Mouse (Mus musculus) frontal cortex, postnatal 25 days (tissue): ENCODE data around the gene Col23a1.
A peak's percentile ranks its signal among the peaks of the same experiment; 100 is the strongest.

Experiments
- DNase-seq, 2 experiments: peaks; one replicate each; pipeline ENCODE4 v3.0.0; 2022; ENCODE audit warnings: low spot score in 2 of 2

Col23a1 gene

DNA sequence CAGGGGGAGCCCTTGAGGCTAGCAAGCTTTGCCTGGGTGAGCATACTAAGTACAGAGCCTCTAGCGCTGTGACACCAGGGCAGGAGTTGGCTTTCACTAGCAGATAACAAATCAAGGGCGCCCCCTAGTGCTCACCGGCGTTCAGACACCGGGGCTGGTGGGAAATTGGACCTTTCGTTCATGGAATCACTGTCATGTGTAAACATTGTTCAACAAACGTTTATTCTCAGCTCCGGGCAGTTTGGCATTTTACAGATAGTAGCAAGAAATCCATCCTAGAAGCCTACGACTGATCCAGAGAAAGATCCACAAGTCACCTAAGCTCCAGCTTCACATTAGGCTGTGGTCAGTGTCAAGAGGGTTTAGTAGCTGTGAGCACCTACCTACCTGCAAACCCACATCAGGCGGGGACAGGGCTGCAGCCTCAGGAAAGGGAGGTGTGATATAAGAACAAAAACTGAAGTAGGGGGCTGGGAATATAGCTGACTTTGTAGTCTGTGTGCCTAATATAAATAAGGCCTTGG lies 250.1 kb downstream of the Col23a1 start:
- DNase-seq, result peak; percentile 96 to 97

DNA sequence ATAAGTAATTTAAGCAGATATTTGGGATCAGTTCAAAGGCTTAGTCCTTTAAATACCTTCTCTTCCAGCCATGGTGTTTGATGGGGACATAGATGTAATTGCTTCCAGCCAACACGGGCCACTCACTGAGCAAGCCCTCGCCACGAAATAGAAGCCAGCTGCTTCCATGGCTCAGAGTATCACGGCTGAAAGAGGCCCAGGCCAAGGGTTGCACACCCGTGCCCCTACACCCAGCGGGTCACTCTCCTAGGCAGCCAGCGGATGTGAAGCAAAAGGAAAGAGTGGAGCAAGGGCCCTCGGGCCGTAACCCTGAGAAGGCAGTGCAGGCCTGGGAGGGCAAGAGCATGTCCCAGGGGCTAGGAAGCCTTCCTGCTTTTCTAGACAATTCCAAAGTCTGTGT lies 252.7 kb downstream of the Col23a1 start:
- no peak for DNase-seq

DNA sequence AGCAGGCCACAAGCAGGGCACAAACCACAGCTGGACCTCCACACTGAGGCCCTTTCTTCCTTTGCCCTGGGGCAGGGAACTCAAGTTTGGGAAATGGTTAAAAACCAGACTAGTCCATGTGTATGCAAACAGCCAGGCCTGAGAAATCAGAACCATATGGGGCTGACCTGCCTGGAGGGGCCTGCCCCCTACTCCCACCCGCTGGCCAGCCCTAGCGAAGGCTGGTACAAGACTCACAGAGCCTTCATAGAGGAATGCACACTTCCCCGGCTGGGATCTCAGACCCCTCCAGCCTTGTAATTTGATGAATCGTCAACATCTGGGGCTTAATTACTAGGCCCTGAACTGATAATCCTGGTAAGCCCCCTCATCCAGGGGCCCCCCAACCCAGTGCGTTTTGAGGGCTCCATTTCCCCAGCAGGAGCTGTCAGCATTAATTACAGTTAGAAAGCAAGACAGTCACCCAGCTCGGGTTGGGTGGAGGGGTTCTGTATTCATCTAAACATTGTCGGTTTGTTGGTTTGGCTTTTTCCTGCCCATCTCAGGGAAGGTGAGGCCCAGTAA lies 253.8 kb downstream of the Col23a1 start:
- DNase-seq, result no peak

DNA sequence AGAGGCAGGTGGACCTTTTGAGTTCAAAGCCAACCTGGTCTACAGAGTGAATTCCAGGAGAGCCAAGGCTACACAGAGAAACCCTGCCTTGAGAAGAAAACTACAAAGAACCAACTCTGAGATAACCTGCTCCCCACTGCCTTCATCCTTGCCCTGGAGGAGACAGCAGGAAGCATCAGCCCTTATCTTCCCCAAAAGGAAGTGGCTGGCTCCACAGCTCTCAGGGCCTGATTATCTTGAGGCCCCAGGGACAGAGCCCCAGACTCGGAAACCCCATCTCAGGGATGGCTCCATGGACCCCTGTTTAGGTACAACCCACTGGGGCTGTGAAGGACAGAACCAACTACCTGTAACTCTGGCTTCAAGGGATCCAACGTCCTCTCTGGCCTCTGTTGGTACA lies 254.7 kb downstream of the Col23a1 start:
- no peak for DNase-seq

DNA sequence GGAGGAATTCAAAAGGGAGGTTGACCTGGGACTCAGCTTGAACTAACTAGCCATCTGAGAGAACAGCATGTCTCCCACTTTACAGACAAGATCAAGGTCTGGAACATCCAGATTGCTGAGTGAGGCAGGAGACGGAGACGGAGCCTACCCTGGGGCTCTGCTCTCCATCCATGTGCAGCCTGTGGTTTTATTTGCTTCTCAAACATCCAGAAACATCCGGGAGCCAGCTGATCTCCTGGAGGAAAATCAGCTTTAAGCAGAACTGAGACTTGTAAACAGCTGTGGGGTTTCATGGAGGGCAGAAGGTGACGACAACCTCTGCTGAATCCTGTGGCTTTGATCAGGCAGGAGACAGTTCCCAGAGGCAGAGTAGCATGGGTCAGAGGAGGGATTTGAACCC lies 256.1 kb downstream of the Col23a1 start:
- DNase-seq, result no peak

DNA sequence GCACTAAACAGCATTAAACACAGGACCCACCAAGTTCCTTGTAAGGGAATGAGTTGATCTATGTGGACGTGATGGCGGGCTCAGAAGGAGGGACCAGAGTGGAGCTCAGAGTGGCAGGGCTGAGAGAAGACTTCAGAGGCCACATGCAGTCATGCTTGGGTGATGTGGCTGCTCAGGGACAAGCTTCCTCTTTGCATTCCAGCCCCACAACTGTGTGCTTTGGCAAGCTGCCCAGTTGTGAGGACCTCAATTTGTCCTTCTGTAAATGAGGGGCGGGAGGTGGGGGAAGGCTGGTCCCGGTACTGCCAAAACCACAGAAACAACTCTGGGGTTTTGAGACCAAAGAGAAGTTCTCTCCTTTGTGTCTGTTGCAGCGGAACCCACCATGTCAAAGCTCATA lies 261.5 kb downstream of the Col23a1 start:
- no peak for DNase-seq

DNA sequence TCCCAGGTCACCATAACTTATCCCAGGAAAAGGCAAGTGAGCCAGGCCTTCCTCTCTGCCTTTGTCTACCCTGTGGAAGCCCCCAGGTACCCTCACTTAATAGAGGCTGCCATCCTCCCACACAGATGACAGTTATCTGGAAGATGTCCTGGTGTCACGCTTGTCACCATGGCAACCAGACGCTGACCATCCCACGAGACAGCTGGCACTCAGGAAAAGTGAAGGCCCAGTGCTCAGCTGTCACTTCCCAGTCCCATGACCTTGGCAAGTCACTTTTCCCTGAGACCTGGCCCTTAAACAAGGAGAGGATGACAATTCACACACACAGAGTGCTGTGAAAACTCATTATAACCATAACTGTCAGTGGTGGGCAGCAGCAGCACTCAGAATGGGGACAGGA lies 262.4 kb downstream of the Col23a1 start:
- no peak for DNase-seq

DNA sequence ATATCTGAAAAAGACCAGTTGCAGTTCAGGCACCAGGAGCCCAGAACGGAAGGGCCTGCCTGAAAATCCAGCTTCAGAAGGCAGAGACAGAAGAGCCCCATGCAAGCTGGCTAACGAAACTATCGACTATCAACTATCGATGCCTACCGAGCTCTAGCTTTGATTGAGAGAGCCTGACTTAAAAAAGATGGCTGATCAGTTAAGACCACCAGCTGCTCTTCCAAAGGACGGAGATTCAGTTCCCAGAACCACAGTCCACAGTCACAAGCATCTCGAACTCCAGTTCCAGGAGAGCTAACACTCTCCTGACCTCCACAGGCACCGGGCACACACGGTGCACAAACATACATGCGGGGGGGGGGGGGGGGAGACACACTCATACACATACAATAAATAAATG lies 264.9 kb downstream of the Col23a1 start:
- no peak for DNase-seq

DNA sequence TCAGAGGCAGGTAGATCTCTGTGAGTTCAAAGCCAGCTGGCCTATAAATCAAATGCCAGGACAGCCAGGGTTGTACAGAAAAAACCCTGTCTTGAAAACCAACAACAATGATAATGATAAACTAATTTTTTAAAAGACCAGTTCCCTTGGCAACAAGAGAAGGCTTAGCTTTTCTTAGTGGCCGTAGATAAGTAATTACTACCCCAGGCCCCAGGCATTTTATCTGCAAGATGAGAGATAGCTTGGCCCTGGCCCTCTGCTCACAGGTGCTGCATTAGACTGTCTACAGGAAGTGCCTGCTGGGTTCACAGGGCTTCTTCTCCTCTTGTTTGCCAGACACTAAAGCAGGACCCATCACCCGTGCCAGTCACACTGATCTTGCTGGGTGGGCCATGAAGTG lies 265.3 kb downstream of the Col23a1 start:
- DNase-seq, result no peak

DNA sequence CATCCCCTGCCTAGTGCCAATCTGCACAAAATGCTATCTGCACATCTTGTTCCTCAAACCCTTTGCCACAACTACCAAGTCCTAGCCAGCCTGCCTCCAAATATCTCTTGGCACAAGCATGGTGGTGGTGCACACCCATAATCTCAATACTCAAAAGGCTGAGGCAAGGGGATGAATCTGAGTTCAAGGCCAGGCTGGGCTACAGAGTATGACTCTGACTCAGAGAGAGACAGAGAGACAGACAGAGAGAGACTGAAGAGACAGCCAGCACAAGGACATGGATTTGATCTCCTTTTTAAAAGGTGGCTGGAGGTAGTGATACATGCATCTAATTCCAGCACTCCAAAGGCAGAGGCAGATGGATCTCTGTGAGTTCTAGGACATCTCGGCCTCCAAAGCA lies 273.6 kb downstream of the Col23a1 start:
- DNase-seq, result no peak

DNA sequence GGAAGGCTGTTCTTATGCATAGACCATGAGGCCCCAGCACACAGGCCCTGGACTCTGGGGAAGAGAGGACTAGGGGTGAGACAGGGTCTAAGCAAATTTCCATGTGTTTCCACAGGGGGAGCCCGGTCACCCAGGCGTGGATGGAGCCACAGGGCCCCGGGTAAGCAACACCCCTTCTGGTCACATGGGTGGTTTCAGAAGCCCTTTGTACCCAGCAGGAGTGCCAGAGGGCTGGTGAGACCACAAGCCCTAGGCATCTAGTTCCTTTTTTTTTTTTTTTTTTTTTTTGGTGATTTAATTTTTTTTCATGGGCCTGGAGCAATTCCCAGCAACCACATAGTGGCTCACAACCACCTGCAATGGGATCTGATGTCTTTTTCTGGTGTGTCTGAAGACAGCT lies 275.3 kb downstream of the Col23a1 start:
- no peak for DNase-seq

DNA sequence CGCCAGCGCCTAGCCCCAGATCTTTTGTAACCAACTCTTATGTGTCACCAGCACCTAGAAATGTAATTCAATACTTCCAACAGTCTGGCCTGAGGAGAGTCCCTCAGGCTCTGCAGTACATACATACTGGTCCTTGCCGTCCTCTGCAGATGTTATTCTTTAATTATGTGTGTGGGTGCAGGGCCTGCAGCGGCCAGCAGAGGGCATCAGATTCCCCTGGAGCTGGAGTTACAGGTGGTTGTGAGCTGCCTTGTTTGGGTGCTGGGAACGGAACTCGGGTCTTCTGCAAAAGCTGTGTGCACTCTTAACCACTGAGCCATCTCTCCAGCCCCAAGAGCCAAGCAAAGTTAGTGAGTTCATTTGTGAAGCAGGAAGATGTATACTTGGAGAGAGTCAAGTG lies 276.2 kb downstream of the Col23a1 start:
- DNase-seq, result no peak

DNA sequence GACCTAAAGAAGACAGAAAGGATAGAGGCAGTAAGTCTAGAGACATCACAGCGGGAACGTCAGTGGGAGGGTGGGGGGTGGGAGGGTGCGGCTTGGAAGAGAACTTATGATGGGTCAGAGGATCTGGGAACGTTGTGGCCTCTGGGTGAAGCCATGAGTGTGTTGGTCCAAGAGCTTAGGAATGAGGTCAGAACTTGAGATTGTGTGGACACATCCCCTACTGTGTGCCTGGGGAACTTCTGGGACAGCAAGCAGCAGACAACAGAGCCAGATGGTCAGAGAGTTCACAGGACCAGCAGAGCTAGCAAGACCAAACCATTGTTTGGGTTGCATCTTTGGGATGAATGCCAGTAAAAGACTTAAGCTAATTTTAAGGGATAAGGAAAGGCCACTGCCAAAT lies 279.1 kb downstream of the Col23a1 start:
- no peak for DNase-seq

DNA sequence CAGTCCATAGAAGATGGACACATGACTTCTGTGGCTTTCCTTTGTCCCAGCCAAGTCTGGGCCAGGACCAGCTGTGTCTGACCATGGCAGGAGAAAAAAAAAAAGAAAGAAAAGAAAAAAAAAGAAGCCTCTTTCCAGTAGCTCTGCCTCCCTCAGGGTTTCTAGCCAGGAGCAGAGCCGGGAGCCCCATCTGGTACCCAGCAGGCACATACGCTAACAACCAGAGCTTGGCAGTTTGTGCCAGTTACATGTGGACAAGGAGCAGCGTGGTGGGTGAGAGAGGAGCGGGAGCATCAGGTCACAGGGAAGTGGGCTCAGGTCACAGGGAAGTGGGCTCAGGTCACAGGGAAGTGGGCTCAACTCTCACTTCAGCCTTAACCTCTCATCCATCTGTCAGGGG lies 286.7 kb downstream of the Col23a1 start:
- no peak for DNase-seq

DNA sequence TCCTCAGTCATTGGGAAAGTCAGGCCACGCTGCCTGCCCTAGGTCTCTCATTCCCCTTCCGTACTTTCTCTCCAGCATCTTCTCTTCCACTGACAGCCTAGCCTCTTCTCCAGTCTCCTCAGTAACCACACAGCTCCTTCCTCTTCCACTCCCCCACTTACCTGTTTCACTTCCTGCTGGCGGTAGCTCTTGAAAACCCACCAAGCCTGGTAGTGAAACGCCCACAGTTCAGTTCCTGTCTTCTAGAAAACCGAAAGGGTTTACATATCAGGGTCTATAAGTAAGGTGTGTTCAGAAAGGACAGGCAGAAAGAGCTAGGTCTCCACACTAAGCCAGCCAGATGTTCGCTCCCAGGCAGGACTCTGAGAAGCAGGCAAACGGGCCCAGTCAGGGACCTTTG lies 287.9 kb downstream of the Col23a1 start:
- no peak for DNase-seq

DNA sequence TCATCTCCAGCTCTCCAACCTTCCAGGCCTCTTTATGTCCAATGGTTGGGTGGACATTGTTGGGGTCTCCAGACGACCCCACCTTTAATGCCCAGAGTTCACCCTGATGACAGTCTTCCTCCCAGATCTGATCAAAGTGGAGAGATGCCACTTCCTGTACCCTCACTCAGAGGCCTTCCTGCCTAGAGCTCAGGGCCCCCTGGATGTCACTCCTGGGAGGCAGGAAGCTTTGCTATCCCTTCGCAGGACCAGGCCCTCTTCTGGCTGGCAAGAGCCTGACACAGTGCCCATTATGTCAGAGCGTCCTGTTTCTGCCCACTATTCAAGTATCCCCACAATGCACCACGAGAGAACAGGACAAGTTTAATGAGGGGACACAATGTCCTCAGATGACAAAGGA lies 289.3 kb downstream of the Col23a1 start:
- DNase-seq, result no peak

DNA sequence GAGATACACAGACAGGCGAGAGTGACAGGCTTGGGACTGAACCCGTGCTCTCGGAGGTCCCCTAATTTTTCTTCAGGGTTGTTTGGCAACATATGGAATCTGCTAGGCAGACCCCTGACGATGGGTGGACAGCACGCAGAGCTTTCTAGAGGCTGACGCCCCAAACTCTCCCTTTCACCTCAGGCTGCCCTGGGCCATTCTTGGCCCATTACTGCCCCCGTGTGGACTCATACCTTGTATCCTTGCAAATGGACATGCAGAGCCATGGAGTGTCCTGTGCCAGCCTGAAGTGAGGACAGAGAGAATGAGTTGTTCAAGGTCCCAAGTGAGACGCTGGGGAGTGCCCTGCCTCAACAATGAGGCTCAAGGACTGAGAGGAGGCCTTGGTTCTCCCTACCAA lies 293.0 kb downstream of the Col23a1 start:
- peak in 1 of 2 experiments; percentile 30 for DNase-seq

DNA sequence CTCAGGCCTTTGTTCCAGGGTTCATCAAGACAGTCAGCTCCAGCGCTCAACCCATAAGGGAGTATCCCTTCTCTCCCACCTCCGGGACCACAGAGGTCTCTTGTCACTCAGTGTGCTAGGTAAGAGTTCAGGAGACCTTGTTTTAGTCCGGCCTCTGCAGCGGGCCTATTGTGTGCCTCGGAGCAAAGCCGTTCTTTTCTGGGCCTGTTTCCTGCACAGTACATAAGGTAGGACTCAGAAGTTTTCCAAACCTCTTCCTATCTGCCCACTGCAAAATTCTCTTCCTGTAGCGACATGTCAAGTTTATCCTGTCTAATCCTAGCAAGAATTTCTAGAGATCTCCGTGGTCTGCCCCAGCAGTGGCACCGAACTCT lies 294.3 kb downstream of the Col23a1 start:
- no peak for DNase-seq

DNA sequence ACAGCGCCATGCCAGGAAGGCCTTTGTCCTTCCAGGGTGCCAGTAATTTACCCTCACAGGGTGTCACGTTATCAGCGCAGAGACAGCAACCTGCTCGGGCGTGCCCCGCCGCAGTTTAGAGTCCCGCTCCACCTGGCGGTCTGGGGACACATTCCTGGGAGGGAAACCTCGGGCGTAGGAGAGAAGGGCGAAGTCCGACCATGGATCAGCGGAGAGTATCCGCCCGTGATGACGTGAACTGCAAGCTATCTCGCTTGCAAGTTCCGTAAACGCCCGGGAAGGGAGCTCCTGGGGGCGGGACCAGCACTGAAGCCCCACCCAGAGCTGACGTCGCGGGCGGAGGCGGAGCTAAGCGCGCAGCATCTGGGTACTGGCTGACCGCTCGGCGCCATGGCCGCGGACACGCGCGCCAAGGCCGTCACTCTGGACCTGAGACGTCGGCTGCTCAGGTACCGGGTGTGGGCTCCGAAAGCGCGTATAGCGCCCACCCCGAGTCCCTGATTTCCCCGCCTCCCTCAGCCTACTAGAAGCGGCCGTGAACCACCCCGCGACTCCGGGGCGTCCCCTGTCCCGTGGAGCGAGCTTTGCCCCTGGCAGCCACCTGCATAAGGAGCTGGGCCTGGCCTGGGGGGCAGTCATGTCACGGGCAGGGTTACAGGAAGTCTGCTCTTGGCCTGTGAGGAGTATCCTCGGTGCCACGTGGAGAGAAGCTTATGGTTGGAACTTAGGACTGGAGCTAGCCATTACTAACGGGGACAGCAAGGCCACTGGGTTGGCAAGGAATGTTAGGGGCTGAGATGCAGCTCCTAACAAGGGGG lies 294.9 kb downstream of the Col23a1 start, which contains the start of gene Phykpl:
Phykpl (plus strand) TSS at position 327 of the 818 bp plus-strand sequence.
- peak; percentile 87 to 88 for DNase-seq

DNA sequence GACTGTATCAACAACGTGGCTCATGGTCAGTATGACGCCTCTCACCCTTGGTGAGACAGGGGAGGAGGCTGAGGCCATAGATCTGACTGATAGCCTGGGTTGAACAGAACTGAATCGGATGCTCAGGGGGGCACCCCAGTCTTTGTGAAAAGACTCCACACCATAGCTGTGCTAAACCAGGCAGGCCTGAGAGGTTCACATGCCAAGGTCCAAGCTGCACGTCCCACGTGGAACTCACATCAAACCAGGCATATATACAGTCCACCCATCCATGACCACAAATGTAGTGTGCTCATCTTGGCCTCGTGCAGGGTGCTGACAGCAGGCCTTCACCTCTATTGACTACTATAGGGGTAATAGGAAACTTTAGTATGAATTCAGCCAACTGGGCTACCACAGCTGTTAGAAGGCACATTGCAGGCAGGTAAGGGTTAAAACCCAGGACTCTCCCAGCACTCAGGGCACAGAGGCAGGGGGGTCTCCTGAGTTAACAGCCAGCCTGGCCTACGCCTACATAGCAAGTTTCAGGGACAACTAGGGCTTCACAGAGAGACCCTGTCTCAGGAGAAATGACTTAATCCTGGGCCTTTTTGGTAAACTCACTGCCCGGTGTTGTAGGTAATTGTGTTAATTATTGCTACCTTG lies 296.0 kb downstream of the Col23a1 start:
- DNase-seq, result no peak

DNA sequence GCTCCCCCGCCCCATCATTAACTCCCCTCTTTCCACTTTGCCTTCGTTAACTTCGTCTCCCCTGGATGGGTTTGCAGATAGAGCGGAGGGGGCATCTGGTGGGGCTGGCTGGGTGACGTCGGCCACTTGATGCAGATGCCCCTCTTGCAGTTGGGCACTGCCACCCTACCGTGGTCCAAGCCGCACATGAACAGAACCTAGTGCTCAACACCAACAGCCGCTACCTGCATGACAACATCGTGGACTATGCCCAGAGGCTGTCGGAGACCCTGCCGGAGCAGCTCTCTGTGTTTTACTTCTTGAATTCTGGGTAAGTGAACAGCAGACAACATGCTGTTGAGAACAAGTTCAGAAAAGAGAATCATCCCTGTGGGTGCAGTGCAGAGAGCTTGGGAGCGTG lies 296.7 kb downstream of the Col23a1 start:
- DNase-seq, result no peak

DNA sequence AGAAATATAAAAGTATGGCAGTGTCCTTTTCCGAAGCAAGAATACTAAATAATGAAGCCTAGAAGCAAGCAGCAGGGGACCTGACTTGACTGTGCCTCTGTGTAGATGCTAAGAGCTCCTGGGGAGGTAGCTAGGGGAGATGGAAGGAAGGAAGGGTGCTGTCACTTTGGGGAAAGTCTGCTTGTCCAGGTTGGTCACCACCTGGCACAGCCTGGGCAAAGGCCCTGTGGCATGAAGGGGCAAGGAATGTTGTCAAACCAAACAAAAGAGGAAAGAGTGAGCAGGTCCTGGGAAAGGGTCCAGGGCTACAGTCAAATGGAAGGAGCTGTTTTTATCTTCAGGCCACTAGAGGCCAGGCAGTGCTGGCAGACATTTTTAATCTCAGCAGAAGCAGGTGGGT lies 297.3 kb downstream of the Col23a1 start:
- no peak for DNase-seq

DNA sequence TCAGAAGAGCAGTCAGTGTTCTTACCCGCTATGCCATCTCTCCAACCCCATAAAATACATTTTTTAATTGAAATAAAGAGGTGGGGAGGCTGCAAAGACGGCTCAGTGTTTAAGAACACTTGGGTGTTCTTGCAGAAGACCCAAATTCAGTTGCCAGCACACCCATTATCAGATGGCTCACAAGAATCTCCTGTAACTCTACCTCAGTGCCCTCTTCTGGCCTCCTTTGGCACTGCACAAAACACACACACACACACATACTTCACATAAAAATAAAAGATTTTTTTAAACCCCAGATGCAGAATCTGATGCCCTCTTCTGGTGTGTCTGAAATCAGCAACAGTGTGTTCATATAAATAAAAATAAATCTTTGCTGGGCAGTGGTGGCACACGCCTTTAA lies 299.1 kb downstream of the Col23a1 start:
- no peak for DNase-seq
